Mouse (Mus musculus) left cerebral cortex, postnatal 25 days (tissue): ENCODE measurements around the gene Arhgef10l. TPM values are rescaled to one million over a fixed set of nuclear protein-coding genes. Genes with fewer than 3 reads are reported as not detected.
A peak's percentile ranks its signal among the peaks of the same experiment; 100 is the strongest.

Experiments used
- DNase-seq, 2 experiments: peaks; one replicate each; pipeline ENCODE4 v3.0.0; 2022; ENCODE audit warnings: low spot score in 2 of 2, mixed read lengths in 1 of 2
- intact Hi-C: fragments of 180-260 bp; cut with DNase I; formaldehyde crosslinking; loops from one replicate; pipeline ENCODE4 v1.15.1; 2025
- total RNA-seq, 2 experiments: library from RNA; stranded (reverse); gene quantifications; 2 replicates each; pipeline ENCODE4 v1.2.3; 2021

Arhgef10l gene
- total RNA-seq, 2 experiments from 2014 or later: 53.2 to 57.9 TPM

GRCm38 (mm10) chr4:140640668-140641067 is 25.1 kb downstream of the Arhgef10l start:
- no peak for DNase-seq
- intact Hi-C loops: no loop called here

- intact Hi-C loops: no loop called here
- DNase-seq: no peak
These were observed 25.6 kb downstream of the Arhgef10l start for GRCm38 (mm10) chr4:140640242-140640523.

GRCm38 (mm10) chr4:140639431-140640241 is 26.2 kb downstream of the Arhgef10l start:
- no peak for DNase-seq
- intact Hi-C loops: no loop called here

- no peak for DNase-seq
These were observed 27.2 kb downstream of the Arhgef10l start for GRCm38 (mm10) chr4:140638591-140638990.

GRCm38 (mm10) chr4:140637269-140637668 is 28.5 kb downstream of the Arhgef10l start:
- intact Hi-C loops: no loop called here
- DNase-seq: no peak

More at GRCm38 (mm10) chr4:140638591-140638990, 27.2 kb downstream of the Arhgef10l start:
- intact Hi-C loops: no loop called here

GRCm38 (mm10) chr4:140636312-140636996 is 29.4 kb downstream of the Arhgef10l start:
- intact Hi-C loops: no loop called here
- DNase-seq: no peak

GRCm38 (mm10) chr4:140634861-140635388 is 30.9 kb downstream of the Arhgef10l start:
- intact Hi-C loops: no loop called here
- no peak for DNase-seq

GRCm38 (mm10) chr4:140631276-140631849 is 34.4 kb downstream of the Arhgef10l start:
- intact Hi-C loops: no loop called here
- no peak for DNase-seq

GRCm38 (mm10) chr4:140630651-140631241 is 35.1 kb downstream of the Arhgef10l start:
- DNase-seq: peak in 1 of 2 experiments; percentile 74

GRCm38 (mm10) chr4:140630136-140630535 is 35.7 kb downstream of the Arhgef10l start:
- DNase-seq: no peak
- intact Hi-C loops: no loop called here

More at GRCm38 (mm10) chr4:140630651-140631241, 35.1 kb downstream of the Arhgef10l start:
- intact Hi-C loops: no loop called here

GRCm38 (mm10) chr4:140628971-140629370 is 36.8 kb downstream of the Arhgef10l start:
- intact Hi-C loops: no loop called here
- no peak for DNase-seq

- intact Hi-C loops: no loop called here
- no peak for DNase-seq
These were observed 37.3 kb downstream of the Arhgef10l start for GRCm38 (mm10) chr4:140628412-140628943.

GRCm38 (mm10) chr4:140625651-140626525 is 39.9 kb downstream of the Arhgef10l start:
- intact Hi-C loops: loop anchor here (1.0 kb wide), 1 partner anchor 32 kb away; no protein-coding TSS in a partner anchor
- no peak for DNase-seq

GRCm38 (mm10) chr4:140624468-140625176 is 41.2 kb downstream of the Arhgef10l start:
- DNase-seq: peak; percentile 47 to 74
- intact Hi-C loops: loop anchor here (1.0 kb wide), 1 partner anchor 34 kb away; no protein-coding TSS in a partner anchor

GRCm38 (mm10) chr4:140624087-140624467 is 41.7 kb downstream of the Arhgef10l start:
- no peak for DNase-seq
- intact Hi-C loops: no loop called here

- intact Hi-C loops: no loop called here
- no peak for DNase-seq
These were observed 43.0 kb downstream of the Arhgef10l start for GRCm38 (mm10) chr4:140622819-140623218.

GRCm38 (mm10) chr4:140620496-140620895 is 45.3 kb downstream of the Arhgef10l start:
- DNase-seq: no peak
- intact Hi-C loops: no loop called here
